Mouse (Mus musculus) megakaryocyte-erythroid progenitor cell, adult 5-6 weeks (primary cell): ENCODE results near the gene Utrn. TPM values are rescaled to one million over a fixed set of nuclear protein-coding genes. Genes with fewer than 3 reads are reported as not detected.
A peak's percentile ranks its signal among the peaks of the same experiment; 100 is the strongest.

Source experiments
- ATAC-seq: replicated peaks from 2 replicates; pipeline ENCODE4 v1.8.0; 2016; ENCODE audit warnings: mild to moderate bottlenecking, inconsistent platforms; ENCODE audit not compliant: severe bottlenecking, poor library complexity, low FRiP score, low TSS enrichment
- total RNA-seq, 2 experiments: library from RNA; stranded (forward) in 1 of 2; stranded (reverse) in 1 of 2; fragments of 200-1000, 215-1000 nt in 1 of 2; fragments of >200 nt in 1 of 2; fragmentation: Nextera tagmentation in 1 of 2; gene quantifications; 2 replicates each; pipeline ENCODE4 v1.2.3; 2014 to 2017

Gene Utrn
- total RNA-seq, 2 experiments from 2014 or later, result 17.9 to 27.6 TPM

DNA sequence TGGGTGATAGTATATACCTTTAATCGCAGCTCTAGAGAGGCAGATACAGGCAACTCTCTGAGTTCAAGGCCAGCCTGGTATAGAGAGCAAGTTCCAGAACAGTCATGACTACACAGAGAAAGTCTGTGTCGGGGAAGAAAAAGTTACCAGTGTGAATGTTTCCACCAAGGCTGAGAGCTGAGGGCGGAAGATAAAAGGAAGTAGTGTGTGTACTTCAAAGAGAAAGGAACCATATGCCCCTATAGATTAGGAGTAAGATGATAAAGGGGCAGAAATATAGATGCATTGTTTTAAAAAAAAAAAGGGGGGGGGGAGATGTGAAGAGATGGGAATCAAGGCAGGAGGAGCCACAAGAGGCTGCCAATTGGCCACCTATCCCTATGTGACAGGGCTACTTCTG is 334.9 kb downstream of the Utrn start:
- peak; percentile 80 for ATAC-seq

DNA sequence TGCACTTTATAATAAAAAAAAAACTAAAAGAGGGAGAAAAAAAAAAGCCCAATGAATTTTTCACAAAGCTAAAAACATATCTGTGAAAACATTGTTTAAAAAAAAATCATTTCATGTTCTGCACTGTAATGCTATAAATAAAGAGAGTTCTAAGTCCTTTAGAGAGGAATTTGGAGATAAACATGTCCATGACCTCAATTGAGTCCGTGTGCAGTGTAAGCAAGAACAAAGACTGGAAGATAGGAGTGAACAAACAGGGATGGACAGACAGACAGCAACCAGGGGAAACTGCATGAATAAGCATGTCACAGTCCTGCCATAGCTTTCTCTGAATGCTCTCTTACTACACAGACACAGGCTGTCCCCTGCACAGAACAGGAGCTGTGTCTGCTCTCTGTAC is 347.1 kb downstream of the Utrn start:
- ATAC-seq, result no peak

GRCm38 (mm10) chr10:12518162-12518561 is 351.0 kb downstream of the Utrn start:
- peak; percentile 68; the same call in 1 of the 2 replicates for ATAC-seq

- no peak for ATAC-seq
These were observed 363.6 kb downstream of the Utrn start for GRCm38 (mm10) chr10:12505568-12505967.

- no peak for ATAC-seq
These were observed 368.7 kb downstream of the Utrn start for GRCm38 (mm10) chr10:12500489-12500888.

DNA sequence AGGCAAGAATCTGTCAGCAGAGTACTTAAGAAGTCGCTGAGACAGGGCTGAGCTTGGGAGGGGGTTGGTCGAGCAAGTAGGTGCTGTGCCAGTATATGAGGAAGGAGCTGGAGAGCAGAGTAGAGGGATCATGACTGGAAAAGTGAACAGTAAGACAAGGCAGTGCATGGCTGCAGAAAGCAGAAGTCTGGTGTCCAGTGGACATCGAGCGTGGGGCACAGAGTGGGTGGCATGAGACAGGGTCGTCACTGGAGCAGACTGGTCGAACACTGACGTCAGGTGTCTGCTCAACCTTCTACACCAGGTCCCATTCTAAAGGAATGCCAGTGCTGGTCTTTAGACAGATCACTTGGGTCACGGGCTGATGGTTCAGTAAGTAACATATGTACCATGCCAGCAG is 371.6 kb downstream of the Utrn start:
- ATAC-seq, result no peak

DNA sequence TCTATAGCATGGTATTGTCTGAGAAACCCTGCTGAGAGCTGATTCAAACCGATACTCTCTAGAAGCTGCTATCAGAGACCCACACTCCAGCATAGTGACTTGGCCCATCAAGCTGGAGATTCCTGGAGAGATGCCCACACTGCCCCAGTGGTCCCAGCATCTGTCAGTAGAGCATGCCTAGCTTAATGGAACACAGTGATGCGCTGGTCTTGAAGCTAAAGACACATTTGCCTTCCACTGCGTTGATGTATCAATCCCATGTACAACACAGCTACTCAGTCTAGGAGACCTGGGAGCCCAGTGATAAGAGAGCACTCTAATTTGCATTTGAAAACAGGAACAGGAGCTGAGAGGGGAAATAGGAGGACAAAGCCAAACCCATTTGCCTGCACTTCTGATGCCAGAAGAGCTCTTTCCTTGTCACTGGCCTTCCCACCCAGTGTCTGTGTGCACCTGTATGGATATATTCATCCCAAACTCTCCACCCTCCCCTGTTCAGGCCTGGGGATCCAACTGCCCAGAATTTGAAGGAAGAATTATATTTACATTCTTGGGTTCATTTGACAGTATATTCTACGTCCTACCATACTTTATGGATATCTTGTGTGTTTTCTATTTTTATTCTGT is 379.5 kb downstream of the Utrn start:
- ATAC-seq, result peak; percentile 75

DNA sequence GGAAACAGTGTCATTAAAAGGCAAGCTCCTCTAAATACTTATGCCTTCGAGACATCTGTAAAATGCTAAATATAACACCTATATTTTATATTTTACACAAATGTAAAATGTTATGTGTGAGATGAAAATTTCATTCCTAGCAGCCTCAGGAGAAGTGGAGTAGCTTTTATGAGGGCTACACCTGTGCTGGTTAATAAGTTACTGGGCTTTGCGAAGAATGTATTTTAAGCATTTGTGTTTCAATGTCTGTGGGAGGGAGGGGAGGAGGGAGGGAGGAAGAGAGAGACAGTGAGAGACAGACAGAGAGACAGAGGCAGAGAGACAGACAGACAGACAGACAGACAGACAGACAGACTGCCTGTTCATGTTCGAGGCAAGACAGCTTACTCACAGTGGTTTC is 380.6 kb downstream of the Utrn start:
- ATAC-seq, result no peak

DNA sequence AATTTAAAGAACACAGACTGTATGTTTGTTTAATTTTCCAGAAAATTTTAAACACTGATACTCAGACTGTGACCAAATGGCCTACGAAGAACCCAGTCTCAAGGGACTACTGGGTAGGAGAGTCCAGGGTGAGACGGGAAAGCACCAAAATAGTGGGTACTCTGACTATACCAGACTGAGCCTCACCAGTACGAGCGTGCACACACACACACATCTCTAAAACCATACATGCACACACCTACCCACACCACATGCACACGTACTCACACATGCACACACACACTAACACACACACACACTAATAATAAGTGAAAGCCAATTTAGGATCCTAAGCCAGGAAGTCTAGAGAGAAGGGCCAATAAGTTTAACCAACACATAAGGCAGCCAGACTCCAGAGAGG is 381.0 kb downstream of the Utrn start:
- ATAC-seq, result no peak

- ATAC-seq, result no peak
These were observed 385.7 kb downstream of the Utrn start for GRCm38 (mm10) chr10:12483494-12483893.

DNA sequence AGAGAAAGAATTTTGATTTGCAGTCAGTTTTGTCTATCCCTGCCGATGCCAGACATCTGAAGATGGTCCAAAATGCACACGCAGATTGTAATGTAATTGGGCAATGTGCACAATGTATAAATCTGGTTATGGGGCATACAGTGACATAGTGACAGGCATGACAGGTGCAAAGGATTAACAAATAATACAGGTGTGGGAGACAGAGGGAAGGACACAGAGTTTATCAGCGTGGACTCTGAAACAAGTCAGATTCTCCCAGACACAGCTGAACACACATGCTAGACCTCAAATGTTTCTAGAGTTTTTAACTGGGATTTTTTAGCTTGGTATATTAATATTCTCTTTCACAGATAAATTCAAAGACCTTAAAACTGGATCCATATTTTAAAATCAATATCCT is 386.2 kb downstream of the Utrn start:
- no peak for ATAC-seq

DNA sequence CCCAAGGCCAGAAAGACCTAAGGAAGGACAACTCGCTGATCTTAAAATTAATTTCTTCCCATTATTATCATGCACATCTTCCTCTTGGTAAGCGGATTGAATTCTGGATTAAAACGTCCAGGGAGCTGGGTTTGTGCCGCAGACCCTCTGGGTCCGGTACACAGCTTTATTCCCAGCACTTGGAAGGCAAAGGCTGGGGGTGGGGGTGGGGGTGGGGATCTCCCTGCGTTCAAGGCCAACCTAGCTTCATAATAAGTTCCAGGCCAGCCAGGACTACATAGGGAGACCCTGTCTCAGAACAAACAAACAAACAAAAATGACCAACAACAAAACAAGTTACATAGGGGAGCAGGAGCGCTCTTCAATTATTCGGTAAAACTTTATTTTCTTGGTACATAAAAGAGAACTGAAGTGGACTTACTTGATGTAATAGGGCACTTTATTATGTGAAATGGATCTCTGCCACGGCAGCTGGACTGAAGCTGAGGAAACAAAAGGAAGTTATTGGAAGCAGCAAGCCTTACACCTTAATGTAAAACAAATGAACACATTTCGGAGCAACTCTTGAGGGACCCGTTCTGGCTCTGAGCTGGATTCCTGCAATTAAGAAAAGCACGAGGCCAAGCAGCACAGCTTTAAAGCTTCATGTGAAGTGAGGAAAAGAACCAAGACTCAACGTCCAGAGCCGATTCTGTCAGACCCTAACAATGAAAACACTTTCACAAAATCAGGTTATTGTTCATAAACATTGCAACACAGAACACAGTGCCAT is 394.1 kb downstream of the Utrn start:
- no peak for ATAC-seq

- no peak for ATAC-seq
These were observed 399.6 kb downstream of the Utrn start for GRCm38 (mm10) chr10:12469391-12470057.

GRCm38 (mm10) chr10:12467544-12467943 is 401.6 kb downstream of the Utrn start:
- no peak for ATAC-seq

DNA sequence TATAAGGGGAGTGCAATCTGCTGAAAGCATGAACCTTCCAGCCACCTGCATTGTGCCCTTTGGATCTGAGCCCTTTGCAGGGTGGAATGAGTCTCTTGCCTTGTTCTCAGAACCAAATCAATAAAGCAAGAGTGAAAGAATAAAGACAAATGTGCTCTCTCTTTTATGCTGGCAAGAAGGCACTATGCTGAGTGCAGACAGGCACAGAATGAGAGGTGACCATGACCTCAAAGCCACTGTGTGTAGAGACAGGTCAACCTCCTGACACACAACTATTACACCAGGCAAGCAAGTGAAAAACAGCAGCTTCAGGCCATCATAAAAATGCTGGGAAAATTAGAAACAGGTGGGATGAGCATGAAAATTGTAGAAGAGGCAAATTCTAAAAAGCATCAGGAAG is 408.2 kb downstream of the Utrn start:
- no peak for ATAC-seq

- ATAC-seq, result no peak
These were observed 412.3 kb downstream of the Utrn start for GRCm38 (mm10) chr10:12456867-12457266.

DNA sequence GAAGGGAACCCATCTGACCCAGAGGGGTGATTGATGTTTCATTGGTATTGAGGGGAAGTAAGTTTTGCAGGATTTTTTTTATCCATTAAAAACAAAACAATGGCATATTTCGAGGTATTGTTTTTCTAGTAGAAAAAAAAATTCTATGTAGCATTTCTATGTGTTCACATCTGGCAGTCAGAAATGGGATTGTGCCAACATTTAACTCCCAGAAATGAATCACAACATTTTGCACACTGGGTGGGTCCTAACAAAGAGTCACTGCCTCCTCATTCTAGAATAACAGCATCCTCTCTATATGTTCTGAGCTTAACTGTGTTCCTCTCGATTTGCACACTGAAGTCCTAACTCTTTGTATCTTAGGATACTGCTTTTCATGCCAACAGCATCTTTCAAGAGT is 416.5 kb downstream of the Utrn start:
- ATAC-seq, result no peak

DNA sequence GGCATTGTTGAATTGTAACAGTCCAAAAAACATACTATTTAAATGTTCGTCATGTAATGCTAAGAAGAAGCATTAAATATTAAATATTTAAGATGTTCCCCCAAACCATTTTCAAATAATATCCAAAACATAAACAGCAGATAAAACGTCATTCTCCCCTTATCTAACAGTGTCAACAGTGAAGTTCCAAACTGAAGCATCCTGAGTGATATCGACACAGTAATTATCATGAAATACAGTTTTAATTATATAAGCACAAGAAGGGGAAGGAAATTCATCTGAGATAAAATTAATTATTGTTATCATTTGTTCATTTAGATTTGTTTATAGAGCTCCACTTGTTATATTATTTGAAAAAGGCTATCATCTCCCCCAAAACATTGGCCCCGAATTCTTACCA is 425.0 kb downstream of the Utrn start:
- no peak for ATAC-seq

DNA sequence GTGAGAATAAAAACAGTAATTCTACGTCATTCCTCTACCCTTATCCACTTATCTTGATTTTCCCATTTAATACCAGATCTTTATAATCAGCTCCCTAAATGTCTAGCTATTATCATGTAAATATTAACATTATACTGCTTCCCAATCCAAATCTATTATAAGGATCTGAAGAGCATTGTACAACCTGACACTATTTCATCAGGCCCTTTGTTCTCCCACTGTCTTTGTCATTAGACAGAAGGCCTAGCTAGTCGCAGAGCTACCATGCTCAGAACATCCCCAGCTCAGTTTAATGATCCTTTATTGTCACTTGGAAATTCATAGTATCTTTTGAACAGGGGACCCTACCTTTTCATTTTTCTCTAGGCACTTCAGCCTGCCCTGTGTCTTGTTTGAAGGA is 436.0 kb downstream of the Utrn start:
- no peak for ATAC-seq

- ATAC-seq, result no peak
These were observed 438.8 kb downstream of the Utrn start for GRCm38 (mm10) chr10:12430399-12430798.

- ATAC-seq, result no peak
These were observed 442.3 kb downstream of the Utrn start for GRCm38 (mm10) chr10:12426866-12427265.
